Mouse (Mus musculus): ENCODE data around the gene Zfhx3.

The Zfhx3 gene

DNA sequence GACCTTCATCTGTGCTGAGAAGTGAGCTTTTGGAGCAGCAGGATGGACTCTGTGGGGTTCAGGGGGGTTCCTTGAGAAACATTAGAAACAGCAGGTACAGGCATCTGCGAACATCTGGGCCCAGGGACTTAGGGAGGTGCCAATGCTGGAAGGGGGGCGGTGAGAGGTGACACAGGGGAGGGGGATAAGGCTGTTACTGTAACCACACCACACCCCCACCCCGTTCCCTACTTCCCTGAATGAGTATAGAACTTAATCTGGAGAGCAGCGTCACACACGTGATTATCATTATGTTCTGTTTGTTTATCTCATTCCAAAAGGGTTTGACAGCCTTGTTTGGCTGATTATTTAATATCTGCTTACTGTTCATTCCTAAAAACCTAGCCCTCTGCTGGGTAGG lies 933.3 kb downstream of the Zfhx3 start:
- no peak for DNase-seq

GRCm38 (mm10) chr8:108880101-108880500 lies 937.7 kb downstream of the Zfhx3 start:
- DNase-seq, result no peak

- no peak for DNase-seq
Measured at GRCm38 (mm10) chr8:108881336-108881735, 938.9 kb downstream of the Zfhx3 start.

DNA sequence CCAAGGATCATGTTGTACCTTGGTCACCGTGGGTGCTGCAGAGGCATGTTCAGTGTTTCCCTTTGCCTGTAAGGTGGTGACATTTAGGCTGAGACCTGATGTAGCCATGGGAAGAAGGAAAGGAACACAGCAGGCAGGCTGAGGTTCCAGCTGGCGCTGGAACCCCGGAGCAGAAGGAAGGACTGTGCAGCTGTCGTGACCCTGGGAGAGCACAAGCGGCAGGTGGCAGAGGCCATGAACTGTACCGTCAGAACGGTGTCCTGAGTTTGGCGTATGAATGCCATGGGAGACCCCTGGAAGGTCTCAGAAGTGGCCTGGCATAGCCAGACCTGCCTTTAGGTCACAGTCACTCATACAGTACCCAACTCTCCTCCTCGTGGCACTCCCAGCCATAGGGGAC lies 939.6 kb downstream of the Zfhx3 start:
- no peak for DNase-seq

GRCm38 (mm10) chr8:108883381-108883780 lies 940.9 kb downstream of the Zfhx3 start:
- no peak for DNase-seq

GRCm38 (mm10) chr8:108884947-108885346 lies 942.5 kb downstream of the Zfhx3 start:
- no peak for DNase-seq

- DNase-seq, result no peak
Measured at GRCm38 (mm10) chr8:108885450-108885849, 943.0 kb downstream of the Zfhx3 start.

GRCm38 (mm10) chr8:108885861-108886260 lies 943.4 kb downstream of the Zfhx3 start:
- DNase-seq, result no peak

- peak; percentile 91 to 93 for DNase-seq
Measured at GRCm38 (mm10) chr8:108886599-108887255, 944.3 kb downstream of the Zfhx3 start.

GRCm38 (mm10) chr8:108887256-108887615 lies 944.8 kb downstream of the Zfhx3 start:
- DNase-seq, result peak; percentile 78 to 89

GRCm38 (mm10) chr8:108887890-108888289 lies 945.4 kb downstream of the Zfhx3 start:
- DNase-seq, result peak in 1 of 2 experiments; percentile 43

DNA sequence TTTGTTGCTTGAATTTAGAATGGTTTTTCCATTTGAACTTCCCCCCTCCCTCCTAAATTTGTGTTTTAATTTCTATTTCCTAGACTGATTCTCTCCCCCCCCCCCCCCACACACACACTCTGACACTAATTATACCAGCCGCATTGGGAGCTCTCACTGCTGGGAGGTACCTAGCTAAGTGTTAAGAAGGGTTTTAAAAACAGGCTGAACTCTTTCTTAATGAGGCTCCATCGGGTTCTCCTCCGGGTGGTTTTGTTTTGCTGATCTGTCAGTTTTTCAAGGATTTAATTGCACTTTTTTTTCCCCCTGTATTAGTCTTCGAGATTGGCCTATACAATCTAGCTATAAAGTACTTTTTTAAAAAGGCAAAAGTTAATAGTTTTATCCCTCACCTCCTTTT lies 946.5 kb downstream of the Zfhx3 start:
- DNase-seq, result no peak

- DNase-seq, result no peak
Measured at GRCm38 (mm10) chr8:108889406-108889805, 947.0 kb downstream of the Zfhx3 start.

- DNase-seq, result no peak
Measured at GRCm38 (mm10) chr8:108894287-108894686, 951.8 kb downstream of the Zfhx3 start.

GRCm38 (mm10) chr8:108896468-108897346 lies 954.3 kb downstream of the Zfhx3 start:
- DNase-seq, result peak; percentile 38 to 59

- DNase-seq, result no peak
Measured at GRCm38 (mm10) chr8:108897347-108898100, 955.1 kb downstream of the Zfhx3 start.

DNA sequence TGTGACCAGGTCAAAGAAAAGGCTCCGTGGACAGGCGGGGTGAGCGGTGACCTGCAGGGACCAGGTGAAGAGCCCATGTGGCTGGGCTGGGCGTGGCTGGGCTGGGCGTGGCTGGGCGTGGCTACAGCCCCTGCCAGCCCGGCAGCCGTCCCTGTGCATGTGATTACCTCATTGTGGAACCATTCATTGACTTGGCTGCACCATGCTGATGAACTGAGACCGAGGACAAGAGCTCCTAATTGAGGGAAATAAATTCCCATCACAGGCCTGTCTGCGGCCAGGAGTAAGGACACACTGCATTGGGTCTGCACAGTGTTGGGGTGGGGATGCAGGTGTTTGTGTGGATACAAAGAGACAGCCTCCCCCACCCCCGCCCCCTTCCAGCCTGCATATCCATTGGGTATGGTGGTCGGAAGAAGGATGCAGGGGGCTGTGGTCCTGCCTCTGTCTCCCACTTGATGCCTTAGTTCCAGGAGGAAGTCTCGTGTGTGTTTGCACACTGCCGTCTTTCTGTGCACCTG lies 956.9 kb downstream of the Zfhx3 start:
- DNase-seq, result no peak

- no peak for DNase-seq
Measured at GRCm38 (mm10) chr8:108900541-108900940, 958.1 kb downstream of the Zfhx3 start.

DNA sequence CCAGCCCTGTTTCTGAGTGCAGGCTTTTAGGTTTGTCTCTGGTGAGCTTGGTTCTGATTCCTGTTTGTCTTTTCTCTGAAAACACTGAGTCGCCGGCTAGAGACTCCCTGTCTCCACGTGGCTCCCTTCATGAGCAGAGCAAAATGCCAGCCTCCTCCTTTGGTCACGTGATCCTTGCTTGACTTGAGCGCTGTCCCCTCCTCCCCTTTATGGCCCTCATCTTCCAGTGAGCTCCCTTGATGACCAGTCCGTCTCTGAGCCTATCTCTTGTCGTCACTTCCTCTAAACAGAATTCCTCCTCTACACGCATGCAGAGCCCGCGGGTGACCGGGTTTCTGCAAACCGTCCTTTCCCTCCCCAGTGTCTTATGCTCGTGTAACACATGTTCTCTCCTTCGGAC lies 958.8 kb downstream of the Zfhx3 start:
- DNase-seq, result no peak

DNA sequence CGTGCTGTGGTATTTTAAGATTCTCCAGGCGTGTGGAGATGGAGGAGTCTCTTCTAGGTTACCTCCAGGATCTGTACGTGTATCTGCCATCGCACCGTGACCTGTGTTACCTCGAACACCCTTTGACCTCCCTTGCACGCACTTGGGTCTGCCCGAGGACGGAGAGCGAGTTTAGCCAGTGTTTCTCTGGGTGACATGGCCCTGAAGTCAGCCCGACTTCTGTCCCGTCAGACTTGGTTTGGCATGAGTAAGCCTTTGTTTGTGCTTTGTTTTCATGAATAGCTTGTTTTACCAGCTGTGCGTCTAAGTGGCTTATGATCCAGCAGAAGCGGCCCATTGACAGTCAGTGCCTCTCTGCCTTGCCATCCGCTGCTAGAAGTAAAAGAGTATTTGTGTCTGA lies 961.1 kb downstream of the Zfhx3 start:
- no peak for DNase-seq

DNA sequence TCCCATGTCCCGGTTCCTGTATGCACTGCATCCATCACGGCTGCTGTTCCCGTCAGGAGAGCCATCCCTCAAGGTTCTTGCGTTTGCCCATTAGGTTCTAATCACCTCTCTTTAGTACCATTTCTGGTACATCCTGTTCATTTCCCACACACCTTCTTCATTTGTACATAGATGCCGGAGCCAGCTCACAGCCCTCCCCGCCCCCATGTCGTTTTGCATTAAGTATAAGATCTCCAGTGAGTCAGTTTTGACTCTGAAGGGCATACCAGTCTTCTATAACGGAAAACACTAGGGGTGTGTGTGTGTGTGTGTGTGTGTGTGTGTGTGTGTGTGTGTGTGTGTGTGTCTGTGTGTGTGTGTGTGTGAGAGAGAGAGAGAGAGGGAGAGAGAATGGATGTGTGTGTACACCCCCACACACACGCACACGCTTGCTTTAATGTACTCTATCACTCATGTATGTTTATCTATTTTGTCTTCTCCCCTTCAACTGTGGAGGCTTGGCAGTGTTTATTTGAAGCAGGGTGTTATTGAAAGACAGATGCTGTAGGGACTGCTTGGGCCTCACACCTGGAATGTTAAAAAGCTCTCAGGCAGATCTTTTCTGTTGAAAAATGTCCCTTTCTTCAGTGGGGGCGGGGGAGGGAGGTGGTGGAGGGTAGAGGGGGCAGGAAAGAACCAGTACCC lies 962.0 kb downstream of the Zfhx3 start:
- peak; percentile 25 to 35 for DNase-seq

- no peak for DNase-seq
Measured at GRCm38 (mm10) chr8:108908066-108908465, 965.6 kb downstream of the Zfhx3 start.

DNA sequence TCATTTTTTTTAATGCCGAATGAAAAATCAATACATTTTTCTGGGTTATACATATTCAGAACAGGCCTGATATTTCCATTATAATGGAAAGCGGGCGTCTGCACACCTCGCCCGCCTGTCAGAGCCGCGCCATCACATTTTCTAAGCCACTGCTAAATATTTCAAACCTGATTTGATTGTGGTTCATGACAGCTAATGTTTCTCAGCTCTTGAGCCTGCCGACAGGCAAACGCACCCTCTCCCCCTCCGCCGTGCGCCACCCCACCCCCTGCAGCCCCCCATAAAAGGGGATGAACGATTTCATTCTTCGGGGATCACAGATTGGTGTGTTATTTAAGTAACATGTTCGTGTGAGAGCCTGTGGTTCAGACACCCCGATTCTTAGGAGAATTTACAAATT lies 966.1 kb downstream of the Zfhx3 start:
- no peak for DNase-seq

All from thymus, postnatal 36 days (tissue).